Mouse (Mus musculus) forebrain, postnatal 0 days (tissue): ENCODE data around the gene Colgalt2. TPM values are rescaled to one million over a fixed set of nuclear protein-coding genes. Genes with fewer than 3 reads are reported as not detected.
A peak's percentile ranks its signal among the peaks of the same experiment; 100 is the strongest.
"Not testable (repeated sequence)": the region's sequence is repeated elsewhere in the genome, so short reads cannot be mapped to it uniquely, and the experiment has no call there.

Source experiments
- ATAC-seq: fragments of 200-750 bp; cut with Nextera tagmentation; 2 replicates; pipeline ENCODE4 v1.8.0; 2017; ENCODE audit warnings: mild to moderate bottlenecking, moderate library complexity
- DNase-seq: peaks from one replicate; pipeline ENCODE4 v3.0.0-alpha.2; 2015
- H3K27ac ChIP-seq: fragments of 300-500 bp; sonication (generic); 2 replicates; pipeline ENCODE4 v1.5.1; 2014; ENCODE audit warnings: low read depth, mild to moderate bottlenecking, antibody characterized with exemption, low read length, moderate library complexity, mixed read lengths
- H3K27me3 ChIP-seq: fragments of 300-500 bp; sonication (generic); 2 replicates; pipeline ENCODE4 v1.6.1; 2014; ENCODE audit warnings: mild to moderate bottlenecking, low read length, mixed read lengths; ENCODE audit not compliant: insufficient read depth
- H3K36me3 ChIP-seq: fragments of 300-500 bp; sonication (generic); 2 replicates; pipeline ENCODE4 v1.6.1; 2014; ENCODE audit warnings: mild to moderate bottlenecking, moderate library complexity; ENCODE audit not compliant: insufficient read depth
- H3K4me1 ChIP-seq: fragments of 300-500 bp; sonication (generic); 2 replicates; pipeline ENCODE4 v1.6.1; 2014; ENCODE audit warnings: antibody characterized with exemption; ENCODE audit not compliant: insufficient read depth
- H3K4me2 ChIP-seq: fragments of 300-500 bp; sonication (generic); 2 replicates; pipeline ENCODE4 v1.6.1; 2014; ENCODE audit warnings: low read depth, mild to moderate bottlenecking, moderate library complexity
- H3K4me3 ChIP-seq: fragments of 300-500 bp; sonication (generic); 2 replicates; pipeline ENCODE4 v1.5.1; 2014; ENCODE audit warnings: low read depth, low read length, mixed read lengths
- H3K9ac ChIP-seq: fragments of 300-500 bp; sonication (generic); 2 replicates; pipeline ENCODE4 v1.6.1; 2014; ENCODE audit warnings: mild to moderate bottlenecking
- H3K9me3 ChIP-seq: fragments of 300-500 bp; sonication (generic); 2 replicates; pipeline ENCODE4 v1.6.1; 2016; ENCODE audit warnings: low read length
- CTCF ChIP-seq: sonication (generic); IDR thresholded peaks from 2 replicates; pipeline ENCODE4 v1.5.1; 2016; ENCODE audit warnings: antibody characterized with exemption, control low read depth, low read depth
- WGBS: fragments of 180-500 bp; shearing (Covaris S2); extraction: QIAGEN DNeasy Blood & Tissue Kit; methylation state at CpG from one replicate; pipeline ENCODE4 v1.1.7; 2014; 5-methylcytosine and 5-hydroxymethylcytosine counted together
- polyA plus RNA-seq: library from polyadenylated mRNA; unstranded; fragments of >200 nt; fragmentation: Nextera tagmentation; extraction: Ambion mirVana; gene quantifications from 2 replicates; pipeline ENCODE4 v1.2.1, GENCODE M21; 2015
- total RNA-seq: library from RNA; depleted of rRNA; stranded (reverse); fragments of >200 nt; gene quantifications from 2 replicates; pipeline ENCODE4 v1.2.3, GENCODE M21; 2014

The Colgalt2 gene
- total and polyA plus RNA-seq, 2 experiments from 2014 or later = 3.7 to 6.4 TPM

DNA sequence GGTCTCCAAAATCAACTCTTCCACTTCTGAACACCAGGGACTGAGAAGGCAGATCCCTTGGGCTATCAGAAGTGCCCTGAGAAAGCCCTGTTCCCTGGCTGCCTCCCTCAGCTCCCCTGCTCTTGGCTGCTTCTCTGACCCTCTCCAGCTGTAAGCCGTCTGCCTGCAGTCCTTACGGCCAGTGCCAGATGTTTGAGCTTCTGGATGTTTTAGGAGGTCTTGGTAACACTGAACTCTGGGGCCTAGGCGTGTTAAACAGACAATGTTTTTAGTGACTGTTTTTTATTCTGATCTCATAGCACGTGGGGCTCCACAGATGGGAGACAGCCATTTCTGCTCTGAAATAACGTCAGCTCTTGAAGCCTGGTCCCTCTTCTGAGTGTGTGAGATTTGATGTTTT is 18.0 kb downstream of the Colgalt2 start:
- H3K4me2 ChIP-seq = no peak overlapping the region
- no peak overlapping the region for H3K27ac ChIP-seq
- H3K4me3 ChIP-seq = no peak overlapping the region
- no peaks in the 10 kb centered on the region for H3K36me3 ChIP-seq
- ATAC-seq = 0 out of 2 replicates have a peak, but pooled peaks have one; percentile 15
- H3K9ac ChIP-seq = no peak overlapping the region
- no peaks in the 10 kb centered on the region for H3K9me3 ChIP-seq
- H3K4me1 ChIP-seq = no peaks in the 10 kb centered on the region
- 50% methylated on average over 5 of the region's 5 CpGs for WGBS
- H3K27me3 ChIP-seq = no peaks in the 10 kb centered on the region
- TF ChIP-seq CTCF = no peak
- no peak for DNase-seq

DNA sequence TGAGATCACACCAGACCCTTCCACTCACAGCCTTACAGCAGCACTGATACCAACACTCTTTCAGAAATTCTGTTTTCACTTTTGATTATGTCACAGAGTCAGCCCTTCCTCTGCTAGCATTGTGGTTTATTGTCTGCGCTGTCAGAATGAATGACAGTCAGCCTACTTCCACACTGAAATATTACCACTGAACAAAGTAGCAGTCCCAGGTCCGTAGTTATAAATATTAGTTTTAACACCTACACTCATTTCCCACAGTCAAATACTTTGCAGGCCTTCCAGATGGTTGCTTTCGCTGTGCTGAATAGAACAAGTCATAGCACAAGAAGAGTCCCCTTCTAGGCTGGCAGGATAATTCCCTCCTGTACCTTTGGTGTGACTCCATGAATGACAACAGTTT is 22.7 kb downstream of the Colgalt2 start:
- no peaks in the 10 kb centered on the region for H3K27me3 ChIP-seq
- no peak for TF ChIP-seq CTCF
- H3K4me2 ChIP-seq = no peak overlapping the region
- no peaks in the 10 kb centered on the region for H3K9me3 ChIP-seq
- peak; percentile 62 for ATAC-seq
- no peaks in the 10 kb centered on the region for H3K36me3 ChIP-seq
- no peak for DNase-seq
- H3K4me3 ChIP-seq = no peak overlapping the region
- H3K9ac ChIP-seq = no peak overlapping the region
- H3K27ac ChIP-seq = no peak overlapping the region
- no peaks in the 10 kb centered on the region for H3K4me1 ChIP-seq
- WGBS = 72% methylated on average over 3 of the region's 3 CpGs

DNA sequence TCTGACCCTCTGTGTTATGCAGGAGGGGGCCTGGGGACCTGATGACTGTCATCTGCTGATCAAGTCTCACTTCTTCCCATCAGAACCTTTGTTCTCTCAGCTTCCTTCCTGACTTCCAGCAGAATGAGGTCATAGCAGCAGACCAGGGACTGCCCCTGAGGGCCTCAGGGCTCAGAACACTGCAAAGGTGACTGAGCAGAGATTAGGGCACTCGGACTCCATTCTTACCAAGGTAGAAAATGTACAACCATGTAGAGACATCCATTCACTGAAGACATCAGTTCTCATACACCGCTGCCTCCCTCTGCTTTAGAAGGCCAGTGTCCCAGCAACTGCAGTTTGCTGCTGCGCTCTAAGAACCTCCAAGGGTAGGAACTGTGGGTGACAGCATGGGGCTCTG is 23.4 kb downstream of the Colgalt2 start:
- Histone ChIP-seq H3K27ac (0 out of 2 replicates have a peak overlapping the region, but pooled peaks have one; percentile 4), H3K4me1 (no peaks in the 10 kb centered on the region), H3K27me3 (no peaks in the 10 kb centered on the region), H3K36me3 (no peaks in the 10 kb centered on the region), H3K9me3 (no peaks in the 10 kb centered on the region), H3K4me3 (no peak overlapping the region), H3K4me2 (no peak overlapping the region), H3K9ac (no peak overlapping the region)
- ATAC-seq (no peak), DNase-seq (no peak)
- whole genome bisulfite sequencing = 90% methylated on average over 3 of the region's 3 CpGs
- no peak for TF ChIP-seq CTCF

DNA sequence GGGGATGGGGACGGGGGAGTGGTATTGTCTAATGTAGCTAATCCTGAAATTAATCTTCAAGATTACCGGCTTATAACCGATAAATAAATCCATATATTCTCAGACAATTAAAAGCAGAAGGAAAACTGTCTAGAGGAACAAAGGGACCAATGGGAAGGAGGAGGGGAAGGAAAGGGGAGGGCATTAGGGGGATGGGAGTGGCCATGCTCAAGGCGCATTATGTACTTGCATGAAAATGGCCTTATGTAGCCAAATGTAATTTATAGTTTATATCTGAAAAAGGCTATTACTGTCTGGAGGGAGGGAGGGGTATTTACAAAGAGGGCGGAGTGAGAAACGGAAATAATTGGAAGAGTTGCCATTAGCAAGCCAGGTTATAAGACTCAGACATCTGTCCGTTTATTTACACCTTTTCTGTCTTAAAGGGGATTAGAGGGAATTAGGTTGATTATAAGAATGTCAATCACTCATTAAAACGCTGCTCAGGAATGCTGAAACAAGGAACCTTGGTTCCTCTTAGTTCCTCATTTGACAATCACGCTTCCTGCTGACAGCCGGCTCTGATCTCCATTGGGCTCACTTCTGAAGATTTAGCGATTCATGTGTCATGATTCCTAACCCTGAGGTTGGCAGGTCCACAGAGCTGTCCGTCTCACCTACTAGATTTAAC is 28.4 kb downstream of the Colgalt2 start:
- no peaks in the 10 kb centered on the region for H3K27me3 ChIP-seq
- peak overlapping the region; percentile 34 for H3K4me2 ChIP-seq

DNA sequence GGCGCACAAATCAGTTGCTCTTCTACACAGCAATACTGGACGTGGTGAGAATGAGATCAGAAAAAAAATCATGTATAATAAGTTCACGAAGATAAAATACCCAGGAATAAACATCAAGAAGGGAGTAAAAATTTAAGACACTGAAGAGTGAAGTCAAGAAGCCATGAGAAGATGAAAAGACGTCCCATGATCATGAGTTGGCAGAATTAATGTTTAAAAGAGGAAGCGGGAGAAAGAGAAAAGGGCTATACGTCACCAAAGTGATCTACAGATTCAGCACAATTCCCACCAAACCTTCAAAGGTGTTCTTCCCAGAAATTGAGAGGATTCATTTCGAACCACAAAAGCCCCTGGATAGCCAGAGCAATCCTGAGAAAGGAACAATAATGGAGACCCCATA is 30.2 kb downstream of the Colgalt2 start:
- H3K27ac ChIP-seq = no peak overlapping the region
- WGBS = 92% methylated on average over 7 of the region's 7 CpGs
- no peak overlapping the region for H3K4me3 ChIP-seq
- H3K9me3 ChIP-seq = no peaks in the 10 kb centered on the region
- no peaks in the 10 kb centered on the region for H3K4me1 ChIP-seq
- no peaks in the 10 kb centered on the region for H3K27me3 ChIP-seq
- no peaks in the 10 kb centered on the region for H3K36me3 ChIP-seq
- H3K4me2 ChIP-seq = no peak overlapping the region
- DNase-seq = no peak
- no peak overlapping the region for H3K9ac ChIP-seq
- no peak for TF ChIP-seq CTCF
- no peak for ATAC-seq

More for the DNA sequence above, 28.4 kb downstream of the Colgalt2 start:
- no peak overlapping the region for H3K27ac ChIP-seq
- H3K4me1 ChIP-seq = no peaks in the 10 kb centered on the region
- H3K4me3 ChIP-seq = peak overlapping the region; percentile 18
- H3K9me3 ChIP-seq = no peaks in the 10 kb centered on the region
- peak; percentile 43; the same call in 1 of the 2 replicates for ATAC-seq
- 32% methylated on average over 12 of the region's 12 CpGs for WGBS
- H3K36me3 ChIP-seq = no peaks in the 10 kb centered on the region
- TF ChIP-seq CTCF = no peak
- DNase-seq = no peak
- H3K9ac ChIP-seq = no peak overlapping the region

DNA sequence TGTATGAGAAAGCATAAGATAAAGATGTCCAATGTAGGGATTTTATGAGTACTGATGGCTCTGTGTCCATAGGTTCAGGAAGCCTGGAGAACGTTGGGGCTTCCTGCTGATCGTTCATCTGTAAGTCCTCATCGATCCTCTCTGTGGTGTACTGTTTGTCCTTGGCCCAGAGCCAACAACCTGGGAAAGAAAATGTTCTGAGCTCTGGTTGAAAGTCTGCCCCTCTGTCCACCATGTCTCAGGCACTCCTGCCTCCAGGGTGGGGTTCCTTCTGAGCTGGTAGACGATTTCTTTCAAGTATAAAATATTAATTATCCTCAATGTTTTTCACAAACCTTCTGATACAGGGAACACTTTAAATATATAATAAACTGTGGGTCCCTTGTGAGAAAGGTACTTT is 34.5 kb downstream of the Colgalt2 start:
- ATAC-seq = no peak
- Histone ChIP-seq H3K9ac (no peak overlapping the region), H3K4me1 (no peaks in the 10 kb centered on the region), H3K27ac (no peak overlapping the region), H3K4me2 (no peak overlapping the region), H3K27me3 (no peaks in the 10 kb centered on the region), H3K36me3 (no peaks in the 10 kb centered on the region), H3K9me3 (no peaks in the 10 kb centered on the region), H3K4me3 (no peak overlapping the region)
- TF ChIP-seq CTCF = no peak
- 74% methylated on average over 4 of the region's 4 CpGs for WGBS
- DNase-seq = no peak

DNA sequence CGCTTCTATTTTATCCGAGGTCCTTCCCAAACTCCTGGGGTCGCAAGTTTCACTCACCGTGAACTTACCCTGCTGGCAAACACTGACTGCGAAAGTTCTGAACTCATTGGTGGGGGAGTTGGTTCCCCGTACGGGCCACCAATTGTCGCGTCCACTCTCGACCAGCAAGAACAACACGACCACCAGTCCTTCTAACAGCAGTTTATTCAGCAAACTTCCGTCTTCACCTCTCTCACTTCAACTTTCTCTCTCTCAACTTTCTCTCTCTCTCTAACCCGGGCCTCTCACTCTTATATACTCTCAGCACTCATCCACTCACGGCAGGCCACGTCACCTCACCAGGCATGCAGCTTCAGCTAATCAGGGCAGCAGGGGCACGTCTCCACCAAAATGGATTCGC is 37.9 kb downstream of the Colgalt2 start:
- not testable (repeated sequence) for H3K4me1 ChIP-seq, H3K4me2 ChIP-seq, DNase-seq, H3K4me3 ChIP-seq, H3K27me3 ChIP-seq, H3K27ac ChIP-seq, H3K9me3 ChIP-seq, H3K36me3 ChIP-seq, H3K9ac ChIP-seq, ATAC-seq
- 85% methylated on average over 16 of the region's 17 CpGs for WGBS
